Mouse (Mus musculus) lung, adult 2 months (tissue): ENCODE data around the gene Zap70. TPM values are rescaled to one million over a fixed set of nuclear protein-coding genes. Genes with fewer than 3 reads are reported as not detected.

ENCODE experiments used
- DNase-seq: peaks from one replicate; pipeline ENCODE4 v3.0.0; 2022
- H3K4me1 ChIP-seq: fragments of 200-500 bp; 2 replicates; pipeline ENCODE4 v1.6.1; 2011; ENCODE audit warnings: low read length; ENCODE audit not compliant: control insufficient read depth, insufficient read depth
- H3K4me3 ChIP-seq: fragments of 200-500 bp; replicated peaks from 2 replicates; pipeline ENCODE3; 2011; ENCODE audit warnings: low read depth, mild to moderate bottlenecking, control low read depth, low read length; ENCODE audit errors: extremely low read depth
- CTCF ChIP-seq: fragments of 200-500 bp; IDR thresholded peaks from 2 replicates; pipeline ENCODE4 v1.5.1; 2011; ENCODE audit warnings: mild to moderate bottlenecking, low read length, control low read depth; ENCODE audit not compliant: insufficient read depth
- POLR2A ChIP-seq: fragments of 200-500 bp; IDR thresholded peaks from 2 replicates; pipeline ENCODE4 v1.6.1; 2011; ENCODE audit warnings: low read depth, mild to moderate bottlenecking, control low read depth, low read length, borderline replicate concordance; ENCODE audit errors: extremely low read depth
- WGBS: fragments of 180-500 bp; shearing (Covaris S2); methylation state at CpG from one replicate; pipeline ENCODE4 v1.1.7; 2018; 5-methylcytosine and 5-hydroxymethylcytosine counted together
- polyA plus RNA-seq: library from polyadenylated mRNA; depleted of rRNA; stranded (reverse); fragments of >200 nt; gene quantifications from 2 replicates; pipeline ENCODE4 v1.2.3, GENCODE M21; 2012

Zap70 gene
- polyA plus RNA-seq, 1 experiment, result 10.9 TPM

- 42% methylated on average over 14 of the region's 15 CpGs for whole genome bisulfite sequencing
- Histone ChIP-seq H3K4me3 (no peak overlapping the region), H3K4me1 (no peaks in the 10 kb centered on the region)
- TF ChIP-seq POLR2A (no peak), CTCF (peak; percentile 37)
- DNase-seq, result no peak
Observed at GRCm38 (mm10) chr1:36746452-36746851, 15.1 kb upstream of the Zap70 start.

- Histone ChIP-seq H3K4me3 (no peak overlapping the region), H3K4me1 (no peaks in the 10 kb centered on the region)
- DNase-seq, result no peak
- no peak for TF ChIP-seq CTCF
- TF ChIP-seq POLR2A, result no peak
- 56% methylated on average over 6 of the region's 6 CpGs for WGBS
Observed at GRCm38 (mm10) chr1:36753932-36754675, 7.5 kb upstream of the Zap70 start.

DNA sequence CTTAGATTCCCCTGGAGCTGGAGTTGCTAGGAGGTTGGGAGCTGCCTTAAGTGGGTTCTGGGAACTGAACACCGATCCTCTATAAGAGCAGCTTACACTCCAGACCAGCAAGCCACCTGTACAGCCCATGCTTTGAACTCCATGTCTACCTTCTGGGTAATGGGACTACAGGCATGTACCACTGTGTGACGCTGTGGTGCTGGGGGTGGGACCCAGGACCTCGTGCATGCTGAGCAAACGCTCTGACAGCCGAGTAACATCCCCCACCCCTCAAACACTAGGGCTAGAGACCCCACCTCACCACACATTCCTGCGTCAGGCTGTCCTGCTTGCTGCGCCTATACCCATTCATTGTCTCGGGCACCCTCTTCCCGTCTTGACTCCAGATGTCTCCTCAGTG lies 3.0 kb upstream of the Zap70 start:
- Histone ChIP-seq H3K4me3 (no peak overlapping the region), H3K4me1 (no peaks in the 10 kb centered on the region)
- no peak for TF ChIP-seq POLR2A
- TF ChIP-seq CTCF, result no peak
- 88% methylated on average over 9 of the region's 9 CpGs for WGBS
- no peak for DNase-seq

DNA sequence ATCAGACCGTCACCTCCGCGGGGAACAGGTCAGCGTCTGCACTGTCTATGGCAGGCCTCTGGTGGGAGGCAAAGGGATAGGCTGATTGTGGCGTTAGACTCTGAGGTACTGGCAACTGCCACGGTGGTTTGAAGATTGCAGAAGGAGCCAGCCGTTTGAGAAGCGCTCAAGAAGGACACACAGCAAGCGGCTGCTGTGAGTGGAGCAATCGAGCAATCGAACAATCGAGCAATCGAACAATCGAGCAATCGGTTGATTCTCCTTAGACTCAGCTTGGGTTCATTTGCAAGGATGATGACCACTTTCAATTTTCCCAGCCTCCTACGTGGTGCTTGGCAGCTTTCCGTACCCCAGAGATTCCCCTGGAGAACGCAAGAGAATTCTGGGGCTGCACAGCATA lies 2.5 kb upstream of the Zap70 start:
- no peak for DNase-seq
- TF ChIP-seq POLR2A, result no peak
- TF ChIP-seq CTCF, result no peak
- 86% methylated on average over 18 of the region's 18 CpGs for WGBS
- no peak overlapping the region for H3K4me3 ChIP-seq
- H3K4me1 ChIP-seq, result no peaks in the 10 kb centered on the region

GRCm38 (mm10) chr1:36760401-36760800 lies 1.2 kb upstream of the Zap70 start:
- Histone ChIP-seq H3K4me3 (no peak overlapping the region), H3K4me1 (no peaks in the 10 kb centered on the region)
- TF ChIP-seq CTCF (no peak), POLR2A (no peak)
- DNase-seq, result no peak
- whole genome bisulfite sequencing, result 69% methylated on average over 9 of the region's 9 CpGs

GRCm38 (mm10) chr1:36761061-36761460 lies 537 bp upstream of the Zap70 start:
- no peaks in the 10 kb centered on the region for H3K4me1 ChIP-seq
- TF ChIP-seq CTCF (no peak), POLR2A (no peak)
- no peak for DNase-seq
- H3K4me3 ChIP-seq, result no peak overlapping the region
- WGBS, result 80% methylated on average over 8 of the region's 8 CpGs

- DNase-seq, result no peak
Observed at GRCm38 (mm10) chr1:36766431-36767205, 5.0 kb downstream of the Zap70 start.

GRCm38 (mm10) chr1:36767321-36767720 lies 5.7 kb downstream of the Zap70 start:
- TF ChIP-seq CTCF (no peak), POLR2A (no peak)
- Histone ChIP-seq H3K4me3 (no peak overlapping the region), H3K4me1 (no peaks in the 10 kb centered on the region)
- DNase-seq, result no peak
- WGBS, result 13% methylated on average over 10 of the region's 10 CpGs

More at GRCm38 (mm10) chr1:36766431-36767205, 5.0 kb downstream of the Zap70 start:
- H3K4me3 ChIP-seq, result no peak overlapping the region
- H3K4me1 ChIP-seq, result no peaks in the 10 kb centered on the region
- whole genome bisulfite sequencing, result 45% methylated on average over 4 of the region's 4 CpGs
- no peak for TF ChIP-seq CTCF
- TF ChIP-seq POLR2A, result no peak

- DNase-seq, result no peak
- Histone ChIP-seq H3K4me1 (no peaks in the 10 kb centered on the region), H3K4me3 (no peak overlapping the region)
- no peak for TF ChIP-seq CTCF
- no peak for TF ChIP-seq POLR2A
- 81% methylated on average over 5 of the region's 5 CpGs for WGBS
Observed at GRCm38 (mm10) chr1:36768786-36769185, 7.2 kb downstream of the Zap70 start.

- 0 out of 2 replicates have a peak, but pooled peaks cover 2% of the 10 kb centered on the region for H3K4me1 ChIP-seq
- DNase-seq, result no peak
- TF ChIP-seq POLR2A (no peak), CTCF (no peak)
- WGBS, result 86% methylated on average over 1 of the region's 1 CpGs
- H3K4me3 ChIP-seq, result no peak overlapping the region
Observed at GRCm38 (mm10) chr1:36769951-36770350, 8.4 kb downstream of the Zap70 start.
